Mouse (Mus musculus): ENCODE results near the gene Nabp1. TPM values are rescaled to one million over a fixed set of nuclear protein-coding genes. Genes with fewer than 3 reads are reported as not detected.

Gene Nabp1
- total RNA-seq, 2 experiments from 2014 or later = 9.4 to 12.9 TPM

GRCm38 (mm10) chr1:51496163-51496562 is 17.9 kb upstream of the Nabp1 start:
- DNase-seq (ENCODE audit: extremely low spot score in 1 of 2, low spot score in 2 of 2) = no peak

DNA sequence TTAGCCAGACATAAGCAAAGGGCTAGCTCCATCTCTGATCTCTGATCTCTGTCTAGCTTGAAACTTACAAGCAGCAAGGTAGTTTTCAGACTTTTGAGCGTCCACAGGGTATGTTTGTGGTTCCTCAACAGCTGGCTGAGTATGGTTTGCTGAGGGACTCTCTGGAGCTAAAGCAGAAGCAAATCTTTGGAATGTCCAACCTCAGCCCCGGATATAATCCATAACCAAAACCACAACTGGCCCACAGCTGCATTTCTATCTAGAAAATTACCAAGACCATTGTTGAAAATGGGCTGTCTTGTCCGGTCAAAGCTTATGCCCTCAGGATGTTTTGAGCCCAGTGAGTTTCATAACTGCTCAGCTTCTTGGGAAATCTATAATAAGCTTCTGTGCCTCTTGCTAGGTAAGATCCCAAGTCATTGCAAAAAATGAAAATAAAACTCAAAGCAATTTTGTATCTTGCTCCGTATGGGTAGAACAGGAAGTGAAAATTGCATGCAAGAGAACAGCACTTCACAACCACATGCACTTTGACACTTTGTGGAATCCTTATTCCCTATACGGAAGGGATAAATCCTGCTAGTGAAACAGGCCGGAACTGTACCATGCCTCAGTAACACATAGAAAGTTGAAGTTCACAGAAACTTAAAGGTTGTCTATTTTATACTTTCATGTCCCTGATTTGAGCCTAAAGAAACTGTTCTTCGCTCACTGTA is 15.5 kb upstream of the Nabp1 start:
- intact Hi-C loops (cut with DNase I) = no loop called here
- DNase-seq (ENCODE audit: extremely low spot score in 1 of 2, low spot score in 2 of 2) = no peak

More at GRCm38 (mm10) chr1:51496163-51496562, 17.9 kb upstream of the Nabp1 start:
- intact Hi-C loops (cut with DNase I) = no loop called here

GRCm38 (mm10) chr1:51486291-51486690 is 8.1 kb upstream of the Nabp1 start:
- intact Hi-C loops (cut with DNase I) = no loop called here
- DNase-seq (ENCODE audit: extremely low spot score in 1 of 2, low spot score in 2 of 2) = no peak

GRCm38 (mm10) chr1:51480386-51480785 is 2.2 kb upstream of the Nabp1 start:
- intact Hi-C loops (cut with DNase I) = no loop called here
- DNase-seq (ENCODE audit: extremely low spot score in 1 of 2, low spot score in 2 of 2) = peak in 1 of 2 experiments; percentile 27

GRCm38 (mm10) chr1:51479691-51480090 is 1.5 kb upstream of the Nabp1 start:
- intact Hi-C loops (cut with DNase I) = loop anchor here (5.0 kb wide), 1 partner anchor 118 kb away; no protein-coding TSS in a partner anchor
- no peak for DNase-seq (ENCODE audit: extremely low spot score in 1 of 2, low spot score in 2 of 2)

- DNase-seq (ENCODE audit: extremely low spot score in 1 of 2, low spot score in 2 of 2) = no peak
- intact Hi-C loops (cut with DNase I) = loop anchor here (5.0 kb wide), 1 partner anchor 118 kb away; no protein-coding TSS in a partner anchor
Observed at GRCm38 (mm10) chr1:51479027-51479329, 753 bp upstream of the Nabp1 start.

DNA sequence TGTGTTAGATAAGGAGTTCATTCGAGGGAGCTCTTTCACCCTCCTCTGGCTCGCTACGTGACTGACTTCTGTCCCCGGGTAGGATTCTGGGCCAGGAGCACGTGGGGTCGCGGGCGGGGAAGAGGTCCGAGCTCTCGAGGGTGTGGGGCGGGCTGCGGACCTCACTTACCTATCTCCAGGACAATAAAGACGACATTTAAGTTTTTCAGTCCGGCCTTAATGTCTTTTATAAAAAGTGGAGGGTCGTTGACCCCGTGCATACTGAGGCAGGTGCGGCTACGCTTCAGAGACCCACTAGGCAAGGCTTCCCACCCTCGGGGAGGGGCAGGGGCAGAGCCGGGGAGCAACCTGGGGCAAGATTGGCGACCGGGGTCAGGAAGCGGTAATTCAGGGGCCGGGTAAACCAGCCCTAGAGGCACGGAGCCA is 556 bp downstream of the Nabp1 start:
- intact Hi-C loops (cut with DNase I) = loop anchor here (5.0 kb wide), 1 partner anchor 120 kb away; no protein-coding TSS in a partner anchor
- peak; percentile 10 to 50 for DNase-seq (ENCODE audit: extremely low spot score in 1 of 2, low spot score in 2 of 2)

DNA sequence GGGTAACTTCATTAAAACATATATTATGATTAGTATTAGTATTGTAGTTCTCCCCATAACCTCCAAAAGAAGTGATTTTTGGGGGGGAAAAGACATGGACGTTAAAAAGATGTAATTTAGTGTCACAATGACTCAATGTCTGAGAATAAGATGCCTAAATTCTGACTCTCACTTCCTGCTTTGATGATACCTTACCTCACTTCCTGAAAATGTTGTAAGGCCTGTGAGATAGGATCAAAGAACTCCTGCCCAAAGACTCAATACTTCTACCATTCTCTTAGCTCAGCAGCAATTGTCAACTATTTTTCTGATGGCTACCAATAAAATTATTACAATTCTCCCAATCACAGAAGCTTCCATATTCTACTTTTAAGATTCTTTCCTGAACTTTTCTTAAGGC is 1.8 kb downstream of the Nabp1 start:
- intact Hi-C loops (cut with DNase I) = loop anchor here (5.0 kb wide), 1 partner anchor 121 kb away; no protein-coding TSS in a partner anchor
- DNase-seq (ENCODE audit: extremely low spot score in 1 of 2, low spot score in 2 of 2) = no peak

DNA sequence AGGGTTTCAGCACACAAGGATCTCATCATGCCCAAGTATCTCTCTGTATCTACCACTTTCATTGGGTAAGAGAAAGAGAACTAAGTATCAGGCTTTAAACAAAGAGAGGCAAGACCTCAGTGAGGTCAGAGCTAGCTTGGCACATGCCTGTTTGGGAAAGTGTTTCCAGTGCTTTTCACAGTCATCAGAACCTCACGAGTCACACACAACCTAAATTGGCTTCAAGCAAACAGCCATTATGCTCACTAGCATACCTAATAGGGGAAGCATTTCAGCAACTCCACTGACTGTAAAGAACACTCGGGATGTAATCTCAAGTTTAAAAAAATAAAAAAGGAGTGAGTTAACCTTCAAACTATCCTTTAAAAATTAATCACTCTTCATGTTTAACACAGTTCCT is 10.1 kb downstream of the Nabp1 start:
- intact Hi-C loops (cut with DNase I) = no loop called here
- DNase-seq (ENCODE audit: extremely low spot score in 1 of 2, low spot score in 2 of 2) = no peak

DNA sequence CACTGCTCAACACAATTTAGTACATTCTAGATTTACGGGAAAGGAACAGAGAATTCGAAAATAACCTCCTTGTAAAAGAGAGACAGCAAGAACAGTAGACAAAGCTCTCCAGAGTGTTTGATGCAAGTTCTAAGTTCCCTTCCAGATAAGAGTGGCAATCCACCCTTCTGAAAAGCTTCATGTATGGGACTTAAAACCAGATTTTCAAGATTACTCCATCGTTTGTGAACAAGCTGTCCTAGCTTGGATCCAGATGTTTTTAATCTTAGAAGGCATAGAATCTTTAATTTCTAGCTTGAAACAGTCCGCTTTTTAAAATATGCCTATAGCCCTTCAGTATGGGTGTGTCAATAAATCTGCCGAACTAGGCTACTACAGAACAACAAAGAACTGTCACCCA is 11.0 kb downstream of the Nabp1 start:
- no peak for DNase-seq (ENCODE audit: extremely low spot score in 1 of 2, low spot score in 2 of 2)
- intact Hi-C loops (cut with DNase I) = no loop called here

GRCm38 (mm10) chr1:51466385-51466784 is 11.8 kb downstream of the Nabp1 start:
- intact Hi-C loops (cut with DNase I) = no loop called here
- no peak for DNase-seq (ENCODE audit: extremely low spot score in 1 of 2, low spot score in 2 of 2)

DNA sequence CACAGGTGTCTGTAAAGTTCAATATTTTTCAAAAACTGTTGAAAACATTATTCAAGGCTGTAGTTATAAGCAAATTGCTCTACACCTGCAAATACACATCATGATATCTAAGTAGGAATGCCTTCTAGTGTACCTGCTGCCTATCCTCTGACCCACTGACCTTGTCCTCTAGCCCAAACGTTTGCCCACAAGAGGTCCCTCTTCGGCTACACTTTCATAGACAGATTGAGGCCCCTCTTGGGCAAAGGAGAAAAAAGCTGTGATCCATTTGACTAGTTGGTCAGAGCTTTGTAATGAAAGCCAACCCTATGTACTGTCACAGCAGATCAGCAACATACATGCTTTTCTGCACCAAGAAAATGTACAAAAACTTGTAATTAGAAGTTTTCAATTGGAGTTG is 12.9 kb downstream of the Nabp1 start:
- intact Hi-C loops (cut with DNase I) = no loop called here
- no peak for DNase-seq (ENCODE audit: extremely low spot score in 1 of 2, low spot score in 2 of 2)

DNA sequence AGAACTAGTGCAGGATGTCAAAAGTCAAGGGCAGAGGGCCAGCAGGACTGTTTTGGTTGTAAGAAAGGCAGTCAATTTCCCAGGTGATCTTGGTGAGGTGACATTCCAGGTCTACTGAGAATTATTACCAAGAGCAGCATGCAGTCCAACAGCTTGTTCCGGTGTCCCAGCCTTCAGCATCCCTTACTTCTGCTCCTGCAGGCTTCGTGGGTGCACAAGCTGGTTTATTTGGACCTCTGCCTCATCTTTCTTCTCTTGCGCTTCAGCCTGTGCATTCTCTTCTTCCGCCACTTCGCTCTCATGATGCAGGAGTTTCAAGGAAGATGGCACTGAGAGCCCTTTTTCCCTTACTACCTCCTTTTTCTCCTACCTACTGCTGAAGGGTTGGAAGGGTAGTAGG is 15.2 kb downstream of the Nabp1 start:
- no peak for DNase-seq (ENCODE audit: extremely low spot score in 1 of 2, low spot score in 2 of 2)

GRCm38 (mm10) chr1:51458731-51459450 is 19.3 kb downstream of the Nabp1 start:
- DNase-seq (ENCODE audit: extremely low spot score in 1 of 2, low spot score in 2 of 2) = peak in 1 of 2 experiments; percentile 28
- intact Hi-C loops (cut with DNase I) = no loop called here

More for the DNA sequence above, 15.2 kb downstream of the Nabp1 start:
- intact Hi-C loops (cut with DNase I) = no loop called here

GRCm38 (mm10) chr1:51458089-51458488 is 20.1 kb downstream of the Nabp1 start:
- intact Hi-C loops (cut with DNase I) = no loop called here
- no peak for DNase-seq (ENCODE audit: extremely low spot score in 1 of 2, low spot score in 2 of 2)

DNA sequence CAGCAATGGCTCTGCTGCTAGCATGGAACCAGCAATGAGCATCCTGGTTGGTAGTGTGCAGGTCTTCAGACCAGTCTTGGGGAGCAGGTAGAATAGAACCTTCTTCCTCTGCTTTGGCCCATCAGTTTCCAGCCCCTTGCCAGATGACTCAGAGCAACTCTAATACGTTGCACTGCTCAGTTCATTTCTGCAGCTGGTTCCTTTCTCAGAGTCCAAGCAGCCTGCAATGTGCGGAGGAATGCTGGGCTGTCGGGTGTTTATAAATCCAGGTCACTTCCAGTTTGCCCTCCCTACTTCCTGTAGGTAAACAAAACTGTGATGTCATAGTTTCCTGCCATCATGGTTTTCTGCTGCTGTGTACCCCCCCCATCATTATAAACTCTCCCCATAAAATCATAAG is 21.0 kb downstream of the Nabp1 start:
- intact Hi-C loops (cut with DNase I) = no loop called here
- DNase-seq (ENCODE audit: extremely low spot score in 1 of 2, low spot score in 2 of 2) = no peak

GRCm38 (mm10) chr1:51448789-51449188 is 29.4 kb downstream of the Nabp1 start:
- intact Hi-C loops (cut with DNase I) = no loop called here
- no peak for DNase-seq (ENCODE audit: extremely low spot score in 1 of 2, low spot score in 2 of 2)

DNA sequence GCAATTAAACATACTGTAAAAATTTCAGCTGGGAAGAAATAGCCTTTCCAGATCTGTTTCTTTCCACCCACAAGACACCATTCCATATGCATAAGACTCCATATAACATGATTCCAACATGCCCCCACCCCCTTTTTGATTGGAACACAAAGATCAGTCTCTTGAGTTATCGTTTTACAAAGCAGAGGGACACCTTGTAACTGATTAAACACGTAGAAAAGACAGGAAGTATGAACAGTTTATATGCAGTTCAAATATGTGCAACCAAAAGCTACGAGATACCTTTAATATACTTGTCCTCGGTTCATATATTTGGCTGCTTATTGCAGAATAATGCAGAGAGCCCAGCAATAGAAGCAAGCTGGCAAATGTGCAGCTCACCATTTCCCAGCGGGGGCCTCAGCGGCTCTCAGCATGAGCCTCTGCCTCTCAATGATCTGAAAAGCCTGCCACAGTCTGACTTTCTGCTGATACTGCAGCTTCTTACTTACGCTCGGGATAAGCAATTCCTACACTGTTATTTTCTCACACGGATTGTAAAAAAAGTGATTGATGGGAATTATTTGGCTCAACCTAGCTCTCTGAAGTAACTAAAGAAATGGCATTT is 32.3 kb downstream of the Nabp1 start:
- intact Hi-C loops (cut with DNase I) = no loop called here
- DNase-seq (ENCODE audit: extremely low spot score in 1 of 2, low spot score in 2 of 2) = peak; percentile 36 to 38

GRCm38 (mm10) chr1:51445161-51445853 is 32.9 kb downstream of the Nabp1 start:
- intact Hi-C loops (cut with DNase I) = no loop called here
- DNase-seq (ENCODE audit: extremely low spot score in 1 of 2, low spot score in 2 of 2) = no peak
